Comparison of ENCODE assay signal across 8 mouse cellular contexts in the genomic region with DNA sequence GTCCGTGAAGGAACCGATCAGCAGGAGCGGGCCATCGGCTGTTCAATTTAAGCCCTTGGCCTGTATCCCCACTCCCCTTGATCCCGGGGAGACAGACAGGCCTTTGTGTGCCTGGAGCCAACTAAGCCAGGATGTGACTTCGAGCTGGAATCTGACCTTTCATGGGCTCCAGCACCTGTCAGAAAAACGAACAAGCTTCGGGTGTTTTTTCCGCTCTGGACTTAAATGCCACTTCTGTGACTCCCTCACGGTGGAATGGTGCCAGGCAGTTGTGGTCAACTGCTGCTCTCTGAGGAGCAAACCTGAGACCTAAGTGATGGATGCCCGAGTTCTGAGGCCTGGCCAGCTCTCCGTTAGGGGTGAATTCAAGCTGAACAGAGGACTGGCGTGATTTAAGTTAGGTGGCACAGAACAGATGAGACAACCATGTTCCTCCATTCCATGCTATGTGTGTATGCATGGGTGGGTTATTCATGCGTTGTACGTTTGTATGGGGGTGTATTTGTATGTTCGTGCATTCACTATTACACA.
DNase-seq lines count a peak whose midpoint lies in the region; ATAC-seq and TF ChIP-seq lines count a peak whose summit lies in the region.
"Had no signal": no experiment of that assay in that cellular context is flagged by ENCODE, and none has a peak within 500 bp of the region (broad histone marks: within the 10 kb centered on the region; RNA-seq: fewer than 3 reads in every experiment).

No protein-coding gene starts in this region.

- no peak overlapping the region for H3K9ac ChIP-seq in hindbrain, embryonic 12.5 days
- no peak overlapping the region for H3K9ac ChIP-seq in neural tube, embryonic 13.5 days
- H3K9ac ChIP-seq in intestine, postnatal 0 days (ENCODE audit: low read depth, low read length): no peak overlapping the region

- no peaks in the 10 kb centered on the region for H3K27me3 ChIP-seq in hindbrain, embryonic 12.5 days
- H3K27me3 ChIP-seq in neural tube, embryonic 13.5 days: no peaks in the 10 kb centered on the region
- no peaks in the 10 kb centered on the region for H3K27me3 ChIP-seq in intestine, postnatal 0 days (replicated peaks; ENCODE audit: control insufficient read depth, insufficient read depth, low read length)

- H3K36me3 ChIP-seq in hindbrain, embryonic 12.5 days: no peaks in the 10 kb centered on the region
- no peaks in the 10 kb centered on the region for H3K36me3 ChIP-seq in neural tube, embryonic 13.5 days
- H3K36me3 ChIP-seq in intestine, postnatal 0 days (ENCODE audit: control insufficient read depth, insufficient read depth): no peaks in the 10 kb centered on the region

- no peak overlapping the region for H3K4me3 ChIP-seq in hindbrain, embryonic 12.5 days
- no peak overlapping the region for H3K4me3 ChIP-seq in neural tube, embryonic 13.5 days
- no peak overlapping the region for H3K4me3 ChIP-seq in intestine, postnatal 0 days (ENCODE audit: low read depth, low read length)

- 43% methylated on average over 16 of the region's 16 CpGs for WGBS in hindbrain, embryonic 12.5 days
- WGBS in neural tube, embryonic 13.5 days: 35% methylated on average over 16 of the region's 16 CpGs
- WGBS in intestine, postnatal 0 days: 76% methylated on average over 16 of the region's 16 CpGs

- H3K4me1 ChIP-seq in hindbrain, embryonic 12.5 days: peaks cover 26% of the 10 kb centered on the region
- peaks cover 27% of the 10 kb centered on the region for H3K4me1 ChIP-seq in neural tube, embryonic 13.5 days (replicated peaks)
- H3K4me1 ChIP-seq in intestine, postnatal 0 days (replicated peaks; ENCODE audit: control insufficient read depth, insufficient read depth, low read length): no peaks in the 10 kb centered on the region

- peak; percentile 32; the same call in 1 of the 2 replicates for ATAC-seq in hindbrain, embryonic 12.5 days (ENCODE audit: low FRiP score)
- ATAC-seq in neural tube, embryonic 13.5 days (ENCODE audit: low read depth): peak; percentile 67; the same call in 1 of the 2 replicates
- no peak for ATAC-seq in intestine, postnatal 0 days
- no peak for ATAC-seq in megakaryocyte-erythroid progenitor cell, adult 5-6 weeks (replicated peaks; ENCODE audit: low FRiP score, low TSS enrichment, poor library complexity, severe bottlenecking)

- H3K27ac ChIP-seq in hindbrain, embryonic 12.5 days: peak overlapping the region; percentile 66; the same call in 1 of the 2 replicates
- H3K27ac ChIP-seq in neural tube, embryonic 13.5 days (replicated peaks): peak overlapping the region; percentile 54
- no peak overlapping the region for H3K27ac ChIP-seq in intestine, postnatal 0 days (ENCODE audit: low read depth, low read length)

- no peak overlapping the region for H3K4me2 ChIP-seq in hindbrain, embryonic 12.5 days (replicated peaks)
- no peak overlapping the region for H3K4me2 ChIP-seq in neural tube, embryonic 13.5 days
- no peak overlapping the region for H3K4me2 ChIP-seq in intestine, postnatal 0 days (replicated peaks; ENCODE audit: low read depth)

- DNase-seq in left cerebral cortex, postnatal 4 days: peak; percentile 58
- no peak for DNase-seq in left cerebral cortex, postnatal 25 days (ENCODE audit: low spot score in 2 of 2)
- DNase-seq in brain, adult 2 months (ENCODE audit: low read depth, low spot score): peak; percentile 15
- DNase-seq: layer of hippocampus, postnatal 36 days had no signal

- H3K9me3 ChIP-seq in hindbrain, embryonic 12.5 days (replicated peaks): no peaks in the 10 kb centered on the region
- no peaks in the 10 kb centered on the region for H3K9me3 ChIP-seq in neural tube, embryonic 13.5 days
- H3K9me3 ChIP-seq in intestine, postnatal 0 days (ENCODE audit: control insufficient read depth): no peaks in the 10 kb centered on the region

- intact Hi-C loops in left cerebral cortex, postnatal 4 days (cut with DNase I): no loop called here
- intact Hi-C loops in left cerebral cortex, postnatal 25 days (cut with DNase I): no loop called here

- TF ChIP-seq CTCF in intestine, postnatal 0 days (IDR thresholded peaks at IDR 0.05; ENCODE audit: low read depth): no peak

Comparison
In these comparisons a context has a peak if more than half of its experiments do, and no peak if none do; other contexts are left out.
1. DNase-seq: peak in left cerebral cortex, postnatal 4 days (single experiment) and brain, adult 2 months (single experiment); none in left cerebral cortex, postnatal 25 days (0 of 2).
2. ATAC-seq: peak in hindbrain, embryonic 12.5 days (single experiment) and neural tube, embryonic 13.5 days (single experiment); none in intestine, postnatal 0 days (single experiment) and megakaryocyte-erythroid progenitor cell, adult 5-6 weeks (single experiment).